In the genomic region with DNA sequence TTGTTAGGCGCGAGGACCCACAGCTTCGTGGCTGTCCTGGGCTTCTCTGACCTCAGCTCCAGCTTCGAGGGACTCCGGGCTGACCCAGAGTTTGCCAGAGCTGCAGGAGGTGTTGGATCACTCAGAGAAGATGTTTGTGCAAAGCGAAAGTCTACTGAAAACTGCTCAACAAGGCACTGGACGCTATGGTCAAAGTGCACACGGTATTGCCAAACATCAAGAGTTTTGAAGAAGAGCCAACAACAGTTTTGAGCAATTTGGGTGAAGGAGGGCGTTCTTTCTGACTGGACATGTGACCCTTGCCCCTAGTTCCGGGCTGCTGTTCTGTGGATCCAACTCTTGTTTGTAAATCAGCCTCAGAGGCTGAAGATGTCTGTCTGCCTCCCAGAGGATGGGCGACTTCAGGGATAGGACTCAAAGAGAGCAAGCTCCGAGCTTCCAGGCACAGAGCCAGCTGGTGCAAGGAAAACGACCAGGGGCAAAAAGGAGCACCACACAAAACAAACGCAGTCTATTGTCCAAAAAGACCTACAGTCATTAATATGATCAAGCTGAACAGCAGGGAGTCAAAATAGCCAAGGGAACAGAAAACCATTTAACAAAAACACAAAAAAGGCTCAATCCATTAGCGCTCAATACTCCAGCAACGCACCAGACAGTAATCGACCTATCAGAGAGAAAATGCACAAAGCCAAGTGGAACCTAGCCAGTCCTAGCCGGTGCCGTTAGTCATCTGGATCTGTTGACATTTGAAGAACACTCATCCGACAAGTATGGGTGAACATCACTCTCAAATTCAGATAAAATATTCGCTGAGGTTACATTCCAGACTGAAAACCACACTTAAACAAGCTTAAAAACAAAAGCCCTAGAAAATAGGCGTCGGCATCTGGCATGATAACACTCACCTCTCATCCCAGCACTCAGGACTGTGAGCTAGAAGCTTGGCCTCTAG, we compare ENCODE assay signal across 8 mouse cellular contexts. TPM values are rescaled to one million over a fixed set of nuclear protein-coding genes. Genes with fewer than 3 reads are reported as not detected.
A peak's percentile ranks its signal among the peaks of the same experiment; 100 is the strongest.
DNase-seq lines count a peak whose midpoint lies in the region; ATAC-seq and TF ChIP-seq lines count a peak whose summit lies in the region.

No protein-coding gene starts in this region.

- no peak for TF ChIP-seq CTCF in lung, embryonic 14.5 days (IDR thresholded peaks at IDR 0.05; ENCODE audit: low read depth)
- TF ChIP-seq CTCF in stomach, postnatal 0 days (IDR thresholded peaks at IDR 0.05; ENCODE audit: low read depth): no peak
- TF ChIP-seq CTCF in intestine, postnatal 0 days (IDR thresholded peaks at IDR 0.05; ENCODE audit: low read depth): no peak

- H3K4me1 ChIP-seq in hindbrain, embryonic 15.5 days (replicated peaks): peaks cover 10% of the 10 kb centered on the region
- H3K4me1 ChIP-seq in lung, embryonic 14.5 days (ENCODE audit: insufficient read depth): no peaks in the 10 kb centered on the region
- H3K4me1 ChIP-seq in stomach, postnatal 0 days (replicated peaks; ENCODE audit: control insufficient read depth, insufficient read depth): no peaks in the 10 kb centered on the region
- no peaks in the 10 kb centered on the region for H3K4me1 ChIP-seq in intestine, postnatal 0 days (replicated peaks; ENCODE audit: control insufficient read depth, insufficient read depth, low read length)

- no peak overlapping the region for H3K27ac ChIP-seq in hindbrain, embryonic 15.5 days (replicated peaks)
- no peak overlapping the region for H3K27ac ChIP-seq in lung, embryonic 14.5 days (ENCODE audit: low read depth)
- H3K27ac ChIP-seq in stomach, postnatal 0 days (replicated peaks): no peak overlapping the region
- no peak overlapping the region for H3K27ac ChIP-seq in intestine, postnatal 0 days (ENCODE audit: low read depth, low read length)

- DNase-seq in layer of hippocampus, adult 18-20 months (ENCODE audit: low spot score in 2 of 2): peak; percentile 60 to 85
- DNase-seq in layer of hippocampus, postnatal 25 days (ENCODE audit: extremely low spot score in 1 of 2, low spot score in 1 of 2): no peak
- DNase-seq in R1 (ENCODE audit: low read depth, low spot score): peak; percentile 28
- peak; percentile 31 to 58 for DNase-seq in cerebellum, postnatal 25 days
- peak; percentile 11 for DNase-seq in lung, embryonic 14.5 days
- no peak for DNase-seq in stomach, postnatal 0 days (ENCODE audit: low spot score)

- H3K27me3 ChIP-seq in hindbrain, embryonic 15.5 days: no peaks in the 10 kb centered on the region; the same call in 1 of the 2 replicates
- no peaks in the 10 kb centered on the region for H3K27me3 ChIP-seq in lung, embryonic 14.5 days (ENCODE audit: insufficient read depth, low read length)
- no peaks in the 10 kb centered on the region for H3K27me3 ChIP-seq in stomach, postnatal 0 days (ENCODE audit: control insufficient read depth, insufficient read depth, low read length)
- H3K27me3 ChIP-seq in intestine, postnatal 0 days (replicated peaks; ENCODE audit: control insufficient read depth, insufficient read depth, low read length): no peaks in the 10 kb centered on the region

- no peak for ATAC-seq in hindbrain, embryonic 15.5 days (ENCODE audit: low FRiP score, low read depth)
- no peak for ATAC-seq in lung, embryonic 14.5 days (ENCODE audit: insufficient read depth)
- ATAC-seq in stomach, postnatal 0 days (ENCODE audit: low FRiP score, low TSS enrichment): no peak; the same call in 1 of the 2 replicates
- ATAC-seq in intestine, postnatal 0 days: no peak

- peaks cover 8% of the 10 kb centered on the region for H3K36me3 ChIP-seq in hindbrain, embryonic 15.5 days
- H3K36me3 ChIP-seq in lung, embryonic 14.5 days (ENCODE audit: insufficient read depth): no peaks in the 10 kb centered on the region
- H3K36me3 ChIP-seq in stomach, postnatal 0 days (ENCODE audit: control insufficient read depth, insufficient read depth, low read length): no peaks in the 10 kb centered on the region
- H3K36me3 ChIP-seq in intestine, postnatal 0 days (ENCODE audit: control insufficient read depth, insufficient read depth): peaks cover 7% of the 10 kb centered on the region; the same call in 1 of the 2 replicates

- 39% methylated on average over 23 of the region's 23 CpGs for WGBS in hindbrain, embryonic 15.5 days
- 50% methylated on average over 23 of the region's 23 CpGs for WGBS in lung, embryonic 14.5 days
- 47% methylated on average over 23 of the region's 23 CpGs for WGBS in stomach, postnatal 0 days
- WGBS in intestine, postnatal 0 days: 62% methylated on average over 23 of the region's 23 CpGs

- no peak overlapping the region for H3K9ac ChIP-seq in hindbrain, embryonic 15.5 days
- no peak overlapping the region for H3K9ac ChIP-seq in lung, embryonic 14.5 days
- no peak overlapping the region for H3K9ac ChIP-seq in stomach, postnatal 0 days (ENCODE audit: low read length)
- H3K9ac ChIP-seq in intestine, postnatal 0 days (ENCODE audit: low read depth, low read length): no peak overlapping the region

- no peaks in the 10 kb centered on the region for H3K9me3 ChIP-seq in hindbrain, embryonic 15.5 days
- no peaks in the 10 kb centered on the region for H3K9me3 ChIP-seq in lung, embryonic 14.5 days (ENCODE audit: low read depth, low read length)
- H3K9me3 ChIP-seq in stomach, postnatal 0 days (ENCODE audit: control insufficient read depth, low read length): no peaks in the 10 kb centered on the region
- H3K9me3 ChIP-seq in intestine, postnatal 0 days (ENCODE audit: control insufficient read depth): no peaks in the 10 kb centered on the region

- peak overlapping the region; percentile 28 for H3K4me2 ChIP-seq in hindbrain, embryonic 15.5 days
- no peak overlapping the region for H3K4me2 ChIP-seq in lung, embryonic 14.5 days
- H3K4me2 ChIP-seq in stomach, postnatal 0 days (replicated peaks; ENCODE audit: low read depth): no peak overlapping the region
- no peak overlapping the region for H3K4me2 ChIP-seq in intestine, postnatal 0 days (replicated peaks; ENCODE audit: low read depth)

- TF ChIP-seq EP300 in stomach, postnatal 0 days (optimal IDR thresholded peaks at IDR 0.05): no peak

- H3K4me3 ChIP-seq in hindbrain, embryonic 15.5 days: no peak overlapping the region
- no peak overlapping the region for H3K4me3 ChIP-seq in lung, embryonic 14.5 days (ENCODE audit: low read depth, low read length)
- H3K4me3 ChIP-seq in stomach, postnatal 0 days (ENCODE audit: low read depth, low read length): no peak overlapping the region
- no peak overlapping the region for H3K4me3 ChIP-seq in intestine, postnatal 0 days (ENCODE audit: low read depth, low read length)

RNA-seq across cellular contexts. Expression of a gene that starts 55.8 kb away (rescaled TPM):
- total RNA-seq in layer of hippocampus, adult 18-20 months (2021): 10 to 100 TPM; 76.6 to 76.9 TPM
- total RNA-seq in layer of hippocampus, postnatal 25 days (2021): 10 to 100 TPM; 62.1 to 74.6 TPM
- 12.3 and 12.8 TPM in 2 replicates for polyA plus RNA-seq in hindbrain, embryonic 15.5 days (2015; fragmentation: Nextera tagmentation; extraction: Ambion mirVana)
- 0.63 and 0.95 TPM in 2 replicates for polyA plus RNA-seq in lung, embryonic 14.5 days (2014; fragmentation: Nextera tagmentation; extraction: Ambion mirVana)
- 1.2 and 1.3 TPM in 2 replicates for polyA plus RNA-seq in stomach, postnatal 0 days (2015; fragmentation: Nextera tagmentation; extraction: Ambion mirVana)
- 1.6 TPM in 2 replicates for polyA plus RNA-seq in intestine, postnatal 0 days (2015; fragmentation: Nextera tagmentation; extraction: Ambion mirVana)

RNA-seq across cellular contexts. Expression of a gene that starts 56.9 kb away (rescaled TPM):
- total RNA-seq in layer of hippocampus, adult 18-20 months (2021): 10 to 100 TPM; 89.4 to 90.6 TPM
- total RNA-seq in layer of hippocampus, postnatal 25 days (2021): 10 to 100 TPM; 84.7 to 88.2 TPM
- polyA plus RNA-seq in hindbrain, embryonic 15.5 days (2015; fragmentation: Nextera tagmentation; extraction: Ambion mirVana): 101 and 104 TPM in 2 replicates
- 113 and 114 TPM in 2 replicates for polyA plus RNA-seq in lung, embryonic 14.5 days (2014; fragmentation: Nextera tagmentation; extraction: Ambion mirVana)
- 49.9 and 50.0 TPM in 2 replicates for polyA plus RNA-seq in stomach, postnatal 0 days (2015; fragmentation: Nextera tagmentation; extraction: Ambion mirVana)
- 44.9 and 45.6 TPM in 2 replicates for polyA plus RNA-seq in intestine, postnatal 0 days (2015; fragmentation: Nextera tagmentation; extraction: Ambion mirVana)

Comparison
In these comparisons a context has a peak if more than half of its experiments do, and no peak if none do; other contexts are left out.
1. DNase-seq: peak in layer of hippocampus, adult 18-20 months (2 of 2), R1 (single experiment), cerebellum, postnatal 25 days (2 of 2) and lung, embryonic 14.5 days (single experiment); none in layer of hippocampus, postnatal 25 days (0 of 2) and stomach, postnatal 0 days (single experiment).